1 mouse cellular context compared by ENCODE assay signal in the genomic region with DNA sequence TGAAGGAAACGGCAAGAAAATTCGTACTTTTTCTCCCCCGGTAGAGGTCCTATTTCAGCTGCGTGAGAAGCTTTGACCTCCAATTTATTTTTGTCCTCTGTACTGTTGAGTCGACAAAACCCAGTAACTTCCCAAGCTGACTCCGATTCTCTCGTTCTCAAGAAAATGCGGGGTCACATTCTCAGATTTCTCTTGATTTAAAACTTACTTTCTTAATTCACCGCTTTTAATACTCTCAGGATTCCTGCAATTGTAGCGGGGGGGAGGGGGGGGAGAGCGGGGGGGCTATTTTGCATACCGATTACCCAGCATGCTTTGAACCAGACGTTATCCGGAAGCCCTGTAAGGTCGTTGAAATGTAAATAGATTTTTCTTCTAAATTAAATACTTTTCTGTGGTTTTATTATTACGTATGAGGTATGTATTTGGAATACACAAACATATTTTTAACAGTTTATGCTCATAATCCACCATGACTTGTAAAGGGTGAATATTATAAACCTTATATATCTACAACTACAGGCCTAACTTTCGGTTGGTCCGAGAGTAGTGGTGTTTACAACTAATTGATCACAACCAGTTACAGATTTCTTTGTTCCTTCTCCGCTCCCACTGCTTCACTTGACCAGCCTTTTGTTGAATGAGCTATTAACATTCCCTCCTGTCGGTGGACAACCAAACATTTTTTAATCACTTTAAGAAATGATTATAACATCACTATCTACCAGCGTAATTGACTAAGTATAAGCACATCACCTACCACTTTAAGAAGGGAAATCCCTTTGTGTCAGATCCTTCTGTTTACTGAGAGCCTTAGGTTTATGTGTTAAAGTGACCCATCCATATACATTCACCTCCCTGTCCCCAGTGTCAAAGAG.
TF ChIP-seq lines count a peak whose summit lies in the region.

No protein-coding gene starts in this region.

TF ChIP-seq in CH12.LX, 34 proteins besides CTCF, POLR2A, EP300 and RAD21 (continued from another document):
- TF ChIP-seq E2F4 (IDR thresholded peaks at IDR 0.05; ENCODE audit: insufficient replicate concordance, low read depth, low read length) (peak; percentile 84; the same call in 1 of the 2 replicates), ZNF384 (IDR thresholded peaks at IDR 0.05; ENCODE audit: low read depth, low read length) (no peak), NELFE (IDR thresholded peaks at IDR 0.05; ENCODE audit: low read depth, low read length) (0 out of 2 replicates have a peak, but pooled peaks have one; percentile 39), USF1 (IDR thresholded peaks at IDR 0.05; ENCODE audit: low read depth, low read length) (no peak), UBTF (IDR thresholded peaks at IDR 0.05; ENCODE audit: low read depth, low read length) (no peak), TBP (conservative IDR thresholded peaks at IDR 0.05; ENCODE audit: low read depth, low read length) (peak; percentile 100), MEF2A (IDR thresholded peaks at IDR 0.05; ENCODE audit: borderline replicate concordance, low read depth, low read length) (peak; percentile 6; the same call in 1 of the 2 replicates), CHD2 (IDR thresholded peaks at IDR 0.05; ENCODE audit: low read length) (0 out of 2 replicates have a peak, but pooled peaks have one; percentile 40), HCFC1 (IDR thresholded peaks at IDR 0.05; ENCODE audit: low read depth, low read length) (peak; percentile 66)
TF ChIP-seq in CH12.LX: peak in this region for 14.
